Mouse (Mus musculus) right cerebral cortex, postnatal 4 days (tissue): ENCODE results near the gene Dhrs7b.
"Not testable (repeated sequence)": the region's sequence is repeated elsewhere in the genome, so short reads cannot be mapped to it uniquely, and the experiment has no call there.

Experiments
- DNase-seq: peaks from one replicate; pipeline ENCODE4 v3.0.0-alpha.2; 2022

Gene Dhrs7b

GRCm38 (mm10) chr11:60841467-60842200 is 11.2 kb downstream of the Dhrs7b start:
- DNase-seq, result no peak

GRCm38 (mm10) chr11:60843412-60843811 is 13.0 kb downstream of the Dhrs7b start:
- DNase-seq, result no peak

- DNase-seq, result no peak
Measured at GRCm38 (mm10) chr11:60845415-60845814, 15.0 kb downstream of the Dhrs7b start.

GRCm38 (mm10) chr11:60856587-60856986 is 26.2 kb downstream of the Dhrs7b start:
- DNase-seq, result no peak

- DNase-seq, result no peak
Measured at GRCm38 (mm10) chr11:60861993-60862392, 31.6 kb downstream of the Dhrs7b start.

GRCm38 (mm10) chr11:60863196-60863595 is 32.8 kb downstream of the Dhrs7b start:
- DNase-seq, result no peak

GRCm38 (mm10) chr11:60864166-60864565 is 33.7 kb downstream of the Dhrs7b start:
- no peak for DNase-seq

- DNase-seq, result no peak
Measured at GRCm38 (mm10) chr11:60864916-60865315, 34.5 kb downstream of the Dhrs7b start.

GRCm38 (mm10) chr11:60866021-60866420 is 35.6 kb downstream of the Dhrs7b start:
- DNase-seq, result no peak

GRCm38 (mm10) chr11:60867456-60867855 is 37.0 kb downstream of the Dhrs7b start:
- no peak for DNase-seq

- DNase-seq, result no peak
Measured at GRCm38 (mm10) chr11:60867904-60868303, 37.5 kb downstream of the Dhrs7b start.

- DNase-seq, result not testable (repeated sequence)
Measured at GRCm38 (mm10) chr11:60869471-60869870, 39.0 kb downstream of the Dhrs7b start.

- no peak for DNase-seq
Measured at GRCm38 (mm10) chr11:60871409-60871808, 41.0 kb downstream of the Dhrs7b start.

- no peak for DNase-seq
Measured at GRCm38 (mm10) chr11:60873101-60873500, 42.7 kb downstream of the Dhrs7b start.

GRCm38 (mm10) chr11:60878056-60878612 is 47.7 kb downstream of the Dhrs7b start:
- DNase-seq, result no peak

GRCm38 (mm10) chr11:60878675-60879294 is 48.4 kb downstream of the Dhrs7b start, which contains the start of gene Tmem11:
Gene Tmem11, minus strand, starts transcription at chr11:60879272.
- DNase-seq, result peak; percentile 92

- DNase-seq, result peak; percentile 41
Measured at GRCm38 (mm10) chr11:60879423-60879822, 49.0 kb downstream of the Dhrs7b start.

GRCm38 (mm10) chr11:60880559-60880958 is 50.1 kb downstream of the Dhrs7b start:
- no peak for DNase-seq

- no peak for DNase-seq
Measured at GRCm38 (mm10) chr11:60882386-60882785, 52.0 kb downstream of the Dhrs7b start.

GRCm38 (mm10) chr11:60886986-60887385 is 56.6 kb downstream of the Dhrs7b start:
- DNase-seq, result not testable (repeated sequence)

- DNase-seq, result no peak
Measured at GRCm38 (mm10) chr11:60889861-60890260, 59.4 kb downstream of the Dhrs7b start.

GRCm38 (mm10) chr11:60890286-60890685 is 59.9 kb downstream of the Dhrs7b start:
- DNase-seq, result no peak

GRCm38 (mm10) chr11:60890744-60891143 is 60.3 kb downstream of the Dhrs7b start:
- DNase-seq, result no peak

GRCm38 (mm10) chr11:60895915-60896314 is 65.5 kb downstream of the Dhrs7b start:
- no peak for DNase-seq
